Mouse (Mus musculus) forebrain, embryonic 15.5 days (tissue): ENCODE results near the gene Gm49027. TPM values are rescaled to one million over a fixed set of nuclear protein-coding genes. Genes with fewer than 3 reads are reported as not detected.

Experiments used
- ATAC-seq: fragments of 200-750 bp; cut with Nextera tagmentation; replicated peaks from 2 replicates; pipeline ENCODE4 v1.8.0; 2017; ENCODE audit warnings: mild to moderate bottlenecking, moderate TSS enrichment, moderate library complexity
- H3K27ac ChIP-seq: fragments of 300-500 bp; sonication (generic); replicated peaks from 2 replicates; pipeline ENCODE4 v1.5.1; 2015; ENCODE audit warnings: mild to moderate bottlenecking, inconsistent platforms
- H3K27me3 ChIP-seq: fragments of 300-500 bp; sonication (generic); 2 replicates; pipeline ENCODE4 v1.6.1; 2015; ENCODE audit warnings: inconsistent platforms
- H3K36me3 ChIP-seq: fragments of 300-500 bp; sonication (generic); 2 replicates; pipeline ENCODE4 v1.6.1; 2015; ENCODE audit warnings: mild to moderate bottlenecking, inconsistent platforms
- H3K4me1 ChIP-seq: fragments of 300-500 bp; sonication (generic); 2 replicates; pipeline ENCODE4 v1.6.1; 2015; ENCODE audit warnings: inconsistent platforms
- H3K4me2 ChIP-seq: fragments of 300-500 bp; sonication (generic); replicated peaks from 2 replicates; pipeline ENCODE4 v1.6.1; 2015; ENCODE audit warnings: mild to moderate bottlenecking, inconsistent platforms
- H3K4me3 ChIP-seq: fragments of 300-500 bp; sonication (generic); 2 replicates; pipeline ENCODE4 v1.5.1; 2015; ENCODE audit warnings: mild to moderate bottlenecking, inconsistent platforms
- H3K9ac ChIP-seq: fragments of 300-500 bp; sonication (generic); replicated peaks from 2 replicates; pipeline ENCODE4 v1.6.1; 2015; ENCODE audit warnings: mild to moderate bottlenecking, inconsistent platforms
- H3K9me3 ChIP-seq: fragments of 300-500 bp; sonication (generic); 2 replicates; pipeline ENCODE4 v1.6.1; 2016; ENCODE audit warnings: inconsistent platforms
- WGBS: fragments of 180-500 bp; shearing (Covaris S2); methylation state at CpG from one replicate; pipeline ENCODE4 v1.1.7; 2015; ENCODE audit warnings: mixed read lengths; 5-methylcytosine and 5-hydroxymethylcytosine counted together
- polyA plus RNA-seq: library from polyadenylated mRNA; unstranded; fragments of >200 nt; fragmentation: Nextera tagmentation; extraction: Ambion mirVana; gene quantifications from 2 replicates; pipeline ENCODE4 v1.2.1, GENCODE M21; 2015

Gm49027 gene
- polyA plus RNA-seq, result 3.8 and 4.0 TPM in 2 replicates

DNA sequence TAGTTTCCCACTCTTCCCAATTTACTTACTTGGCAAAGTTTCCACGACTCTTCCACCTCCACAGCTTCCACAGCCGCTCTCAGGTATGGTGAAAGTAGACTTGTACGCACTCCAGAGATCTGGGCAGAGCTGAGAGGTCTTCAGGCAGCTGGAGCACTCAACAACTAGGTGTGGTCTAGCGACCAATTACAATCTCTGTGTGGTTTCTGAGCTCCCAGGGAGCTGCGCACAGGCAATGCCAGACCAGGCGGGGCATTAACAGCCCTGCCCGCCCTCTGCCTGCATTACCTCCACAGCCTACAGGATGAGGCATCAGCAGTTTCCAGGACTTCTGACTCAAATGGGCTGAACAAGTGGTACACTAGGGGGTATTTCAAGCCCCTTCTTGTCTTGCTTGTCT is at the start of gene Gm49027:
TSS of gene Gm49027 (minus strand) at position 208 of the 400 bp plus-strand sequence.
- Histone ChIP-seq H3K36me3 (peaks cover 22% of the 10 kb centered on the region), H3K27ac (peak within 1 kb of the TSS; percentile 85), H3K9ac (peak within 1 kb of the TSS; percentile 57), H3K4me2 (peak within 1 kb of the TSS; percentile 91), H3K4me1 (peaks cover 28% of the 10 kb centered on the region), H3K9me3 (no peaks in the 10 kb centered on the region), H3K27me3 (no peaks in the 10 kb centered on the region), H3K4me3 (peak within 1 kb of the TSS; percentile 81)
- WGBS, result 85% methylated on average over 7 of the region's 7 CpGs
- ATAC-seq, result no peak

DNA sequence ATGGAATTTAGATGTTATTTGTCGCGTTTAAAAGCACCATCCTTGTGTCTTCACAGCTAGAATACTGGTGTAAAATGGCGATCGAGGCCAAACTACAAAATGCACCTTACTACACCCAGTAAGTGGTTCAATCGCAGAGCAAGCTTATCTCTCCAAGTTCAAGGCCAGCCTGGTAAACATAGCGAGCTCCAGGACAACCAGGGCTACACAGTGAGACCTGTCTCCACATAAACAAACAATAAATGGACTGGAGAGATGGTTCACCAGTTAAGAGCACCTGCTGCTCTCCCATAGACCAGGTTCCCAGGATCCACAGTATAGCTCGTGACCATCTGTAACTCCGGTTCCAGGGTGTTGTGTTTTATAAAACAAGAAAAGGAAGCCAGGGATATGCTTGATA is 48.1 kb upstream of the Gm49027 start:
- Histone ChIP-seq H3K4me3 (peak overlapping the region; percentile 94), H3K4me2 (peak overlapping the region; percentile 41), H3K27ac (no peak overlapping the region), H3K9ac (no peak overlapping the region), H3K4me1 (peaks cover 12% of the 10 kb centered on the region), H3K9me3 (no peaks in the 10 kb centered on the region), H3K27me3 (no peaks in the 10 kb centered on the region), H3K36me3 (peaks cover 24% of the 10 kb centered on the region)
- WGBS, result 64% methylated on average over 8 of the region's 8 CpGs
- ATAC-seq, result peak; percentile 21; the same call in 1 of the 2 replicates

GRCm38 (mm10) chr5:123572357-123573186 is 47.3 kb upstream of the Gm49027 start, which contains the start of gene Vps33a:
TSS of gene Vps33a (minus strand) at chr5:123573038.
- peak; percentile 94 for ATAC-seq
- Histone ChIP-seq H3K4me3 (peak within 1 kb of the TSS; percentile 94), H3K27me3 (no peaks in the 10 kb centered on the region), H3K27ac (peak within 1 kb of the TSS; percentile 80), H3K9ac (peak within 1 kb of the TSS; percentile 82), H3K4me2 (peak within 1 kb of the TSS; percentile 71), H3K36me3 (peaks cover 21% of the 10 kb centered on the region), H3K9me3 (no peaks in the 10 kb centered on the region), H3K4me1 (peaks cover 12% of the 10 kb centered on the region)
- WGBS, result under 1% methylated on average over 54 of the region's 54 CpGs

- no peaks in the 10 kb centered on the region for H3K9me3 ChIP-seq
- H3K27ac ChIP-seq, result no peak overlapping the region
- H3K36me3 ChIP-seq, result peaks cover 88% of the 10 kb centered on the region
- H3K4me3 ChIP-seq, result no peak overlapping the region
- no peaks in the 10 kb centered on the region for H3K4me1 ChIP-seq
- no peaks in the 10 kb centered on the region for H3K27me3 ChIP-seq
- no peak overlapping the region for H3K4me2 ChIP-seq
- no peak overlapping the region for H3K9ac ChIP-seq
- ATAC-seq, result no peak
- 92% methylated on average over 11 of the region's 11 CpGs for WGBS
Measured at GRCm38 (mm10) chr5:123561128-123561527, 35.8 kb upstream of the Gm49027 start.

GRCm38 (mm10) chr5:123559588-123559987 is 34.3 kb upstream of the Gm49027 start:
- no peak overlapping the region for H3K27ac ChIP-seq
- H3K9me3 ChIP-seq, result no peaks in the 10 kb centered on the region
- ATAC-seq, result no peak
- peaks cover 81% of the 10 kb centered on the region for H3K36me3 ChIP-seq
- no peaks in the 10 kb centered on the region for H3K27me3 ChIP-seq
- H3K4me3 ChIP-seq, result no peak overlapping the region
- WGBS, result 95% methylated on average over 8 of the region's 8 CpGs
- H3K9ac ChIP-seq, result no peak overlapping the region
- no peaks in the 10 kb centered on the region for H3K4me1 ChIP-seq
- H3K4me2 ChIP-seq, result no peak overlapping the region

GRCm38 (mm10) chr5:123556451-123556850 is 31.2 kb upstream of the Gm49027 start:
- H3K4me2 ChIP-seq, result no peak overlapping the region
- H3K4me3 ChIP-seq, result no peak overlapping the region
- H3K9ac ChIP-seq, result no peak overlapping the region
- no peaks in the 10 kb centered on the region for H3K27me3 ChIP-seq
- no peak overlapping the region for H3K27ac ChIP-seq
- H3K36me3 ChIP-seq, result peaks cover 50% of the 10 kb centered on the region
- H3K9me3 ChIP-seq, result no peaks in the 10 kb centered on the region
- no peaks in the 10 kb centered on the region for H3K4me1 ChIP-seq
- no peak for ATAC-seq
- whole genome bisulfite sequencing, result 63% methylated on average over 2 of the region's 2 CpGs

- H3K9ac ChIP-seq, result no peak overlapping the region
- peaks cover 45% of the 10 kb centered on the region for H3K36me3 ChIP-seq
- H3K9me3 ChIP-seq, result no peaks in the 10 kb centered on the region
- WGBS, result 91% methylated on average over 7 of the region's 7 CpGs
- no peak overlapping the region for H3K27ac ChIP-seq
- no peak for ATAC-seq
- H3K4me1 ChIP-seq, result no peaks in the 10 kb centered on the region
- H3K27me3 ChIP-seq, result no peaks in the 10 kb centered on the region
- H3K4me2 ChIP-seq, result no peak overlapping the region
- H3K4me3 ChIP-seq, result no peak overlapping the region
Measured at GRCm38 (mm10) chr5:123555693-123556092, 30.4 kb upstream of the Gm49027 start.

DNA sequence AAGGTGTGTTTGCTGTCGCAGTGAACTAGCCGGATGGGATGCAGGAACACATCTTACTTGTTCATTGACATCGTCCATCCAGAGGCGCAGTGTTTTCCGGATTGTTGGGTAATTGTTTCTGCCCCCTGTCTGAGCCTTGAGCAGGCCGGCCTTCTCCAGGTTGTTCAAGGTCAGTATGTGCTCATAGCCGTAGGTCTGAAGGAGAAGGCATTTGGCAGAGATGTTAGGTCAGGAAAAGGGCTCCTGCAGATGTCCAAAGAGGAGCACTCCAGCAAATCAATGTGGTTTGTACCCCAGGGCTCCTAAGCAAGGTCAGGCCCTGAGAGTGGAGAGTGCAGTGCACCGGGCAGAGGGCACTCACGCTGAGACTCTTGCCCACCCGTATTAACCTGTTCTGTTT is 8.5 kb upstream of the Gm49027 start:
- H3K27ac ChIP-seq, result no peak overlapping the region
- no peak for ATAC-seq
- no peak overlapping the region for H3K9ac ChIP-seq
- H3K4me2 ChIP-seq, result no peak overlapping the region
- peaks cover 84% of the 10 kb centered on the region for H3K36me3 ChIP-seq
- no peaks in the 10 kb centered on the region for H3K9me3 ChIP-seq
- no peaks in the 10 kb centered on the region for H3K27me3 ChIP-seq
- no peak overlapping the region for H3K4me3 ChIP-seq
- no peaks in the 10 kb centered on the region for H3K4me1 ChIP-seq
- WGBS, result 94% methylated on average over 10 of the region's 10 CpGs

DNA sequence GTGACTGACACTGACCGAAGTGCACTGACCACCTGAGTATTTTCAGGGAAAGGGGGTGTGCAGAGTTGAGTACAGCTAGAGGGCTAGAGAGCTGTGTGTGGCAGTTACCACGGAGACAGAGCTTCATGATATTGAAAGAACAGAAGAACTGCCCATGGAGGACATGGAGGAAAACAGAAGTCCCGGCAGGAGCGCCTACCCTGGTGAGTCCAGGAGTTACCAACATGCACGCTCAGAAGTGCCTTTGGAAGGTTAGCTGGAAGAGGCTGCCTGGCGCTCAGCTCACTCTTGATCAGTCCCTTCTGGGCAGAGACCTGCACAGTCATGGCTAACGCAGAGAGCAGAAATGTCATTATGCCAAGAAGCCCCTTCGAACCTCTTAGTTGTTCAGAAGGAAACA is 4.8 kb upstream of the Gm49027 start:
- 86% methylated on average over 8 of the region's 8 CpGs for WGBS
- ATAC-seq, result no peak
- peaks cover 69% of the 10 kb centered on the region for H3K36me3 ChIP-seq

GRCm38 (mm10) chr5:123528641-123529040 is 3.4 kb upstream of the Gm49027 start:
- Histone ChIP-seq H3K36me3 (peaks cover 55% of the 10 kb centered on the region), H3K9me3 (no peaks in the 10 kb centered on the region), H3K4me2 (no peak overlapping the region), H3K27ac (no peak overlapping the region), H3K9ac (no peak overlapping the region), H3K4me3 (no peak overlapping the region), H3K27me3 (no peaks in the 10 kb centered on the region), H3K4me1 (peaks cover 6% of the 10 kb centered on the region)
- no peak for ATAC-seq
- 81% methylated on average over 7 of the region's 7 CpGs for WGBS

More for the DNA sequence above, 4.8 kb upstream of the Gm49027 start:
- no peaks in the 10 kb centered on the region for H3K4me1 ChIP-seq
- H3K4me3 ChIP-seq, result no peak overlapping the region
- H3K27ac ChIP-seq, result no peak overlapping the region
- no peak overlapping the region for H3K4me2 ChIP-seq
- H3K27me3 ChIP-seq, result no peaks in the 10 kb centered on the region
- H3K9ac ChIP-seq, result no peak overlapping the region
- H3K9me3 ChIP-seq, result no peaks in the 10 kb centered on the region

DNA sequence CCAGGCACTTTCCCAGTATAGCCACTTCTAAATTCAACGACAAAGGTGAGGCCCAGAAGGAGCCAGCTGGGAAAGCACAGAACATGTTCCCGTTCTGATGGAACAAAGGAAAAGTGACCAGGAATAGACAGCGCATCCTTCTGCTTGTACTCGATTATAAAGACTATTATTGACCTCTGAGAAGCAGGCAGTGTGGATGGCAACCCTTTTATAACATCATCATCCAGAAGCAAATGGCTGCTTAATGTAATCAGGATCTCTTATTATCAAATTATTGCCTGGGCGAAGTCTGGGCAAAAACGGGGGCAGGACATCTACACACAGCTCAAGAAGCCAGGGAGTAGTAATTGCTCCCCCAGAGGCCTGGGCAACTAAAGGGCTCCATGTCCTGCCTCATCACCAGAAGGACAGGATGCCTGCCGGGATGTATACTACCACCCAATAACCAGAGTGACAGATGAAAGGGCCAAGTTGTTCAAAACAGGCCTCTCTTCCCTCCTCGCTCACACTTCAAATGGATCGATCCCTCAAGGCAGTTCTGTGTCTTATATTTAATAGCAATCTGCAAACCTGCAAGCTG is 718 bp upstream of the Gm49027 start:
- H3K9me3 ChIP-seq, result no peaks in the 10 kb centered on the region
- peaks cover 28% of the 10 kb centered on the region for H3K4me1 ChIP-seq
- H3K9ac ChIP-seq, result no peak overlapping the region
- no peak for ATAC-seq
- H3K4me2 ChIP-seq, result no peak overlapping the region
- no peak overlapping the region for H3K4me3 ChIP-seq
- no peaks in the 10 kb centered on the region for H3K27me3 ChIP-seq
- WGBS, result 90% methylated on average over 9 of the region's 9 CpGs
- H3K36me3 ChIP-seq, result peaks cover 29% of the 10 kb centered on the region
- H3K27ac ChIP-seq, result no peak overlapping the region

DNA sequence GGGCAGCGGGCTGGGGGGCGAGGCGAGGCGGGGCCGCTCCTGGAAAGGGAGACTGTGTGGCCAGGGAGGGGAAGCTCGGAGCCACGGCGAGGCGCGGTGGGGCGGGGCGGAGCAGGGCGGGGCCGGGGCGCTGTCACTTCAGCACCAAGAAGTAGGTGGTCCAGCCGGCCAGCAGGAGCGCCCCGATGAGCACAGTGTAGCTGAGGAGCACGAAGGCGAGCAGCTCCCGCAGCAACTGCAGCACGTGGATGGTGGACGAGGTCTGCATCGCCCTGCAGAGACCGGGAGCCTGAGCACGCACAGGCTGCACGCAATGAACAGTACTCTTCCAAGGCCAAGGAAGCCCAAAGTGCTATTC is 916 bp downstream of the Gm49027 start:
- peak; percentile 88 for ATAC-seq
- H3K4me1 ChIP-seq, result peaks cover 28% of the 10 kb centered on the region
- under 1% methylated on average over 24 of the region's 27 CpGs for WGBS

More for the DNA sequence above, 916 bp downstream of the Gm49027 start:
- Histone ChIP-seq H3K4me2 (peak overlapping the region; percentile 91), H3K9me3 (no peaks in the 10 kb centered on the region), H3K27me3 (no peaks in the 10 kb centered on the region), H3K9ac (peak overlapping the region; percentile 57), H3K27ac (peak overlapping the region; percentile 85), H3K36me3 (peaks cover 17% of the 10 kb centered on the region), H3K4me3 (peak overlapping the region; percentile 81)
